Mouse (Mus musculus): ENCODE measurements around the gene Mtfr1l. TPM values are rescaled to one million over a fixed set of nuclear protein-coding genes. Genes with fewer than 3 reads are reported as not detected.
"Not testable (repeated sequence)": the region's sequence is repeated elsewhere in the genome, so short reads cannot be mapped to it uniquely, and the experiment has no call there.

Gene Mtfr1l
- polyA plus RNA-seq, 1 experiment: 37.4 TPM

GRCm38 (mm10) chr4:134501095-134501494 is 34.1 kb downstream of the Mtfr1l start:
- Histone ChIP-seq H3K27ac (ENCODE audit: insufficient read depth, low read length) (no peak overlapping the region), H3K36me3 (ENCODE audit: control insufficient read depth, insufficient read depth, low read length) (no peaks in the 10 kb centered on the region), H3K27me3 (ENCODE audit: control insufficient read depth, insufficient read depth, low read length) (no peaks in the 10 kb centered on the region), H3K4me1 (ENCODE audit: control insufficient read depth, insufficient read depth, insufficient read length) (peaks cover 4% of the 10 kb centered on the region; the same call in 1 of the 2 replicates), H3K4me3 (ENCODE audit: extremely low read depth, insufficient read depth, insufficient read length) (no peak overlapping the region)
- no peak for DNase-seq (ENCODE audit: low read depth in 1 of 2, low spot score in 2 of 2)
- WGBS: 94% methylated on average over 6 of the region's 6 CpGs
- no peak for TF ChIP-seq CTCF (IDR thresholded peaks at IDR 0.05; ENCODE audit: extremely low read depth, insufficient read depth, insufficient read length, insufficient replicate concordance)
- no peak for TF ChIP-seq POLR2A (IDR thresholded peaks at IDR 0.05; ENCODE audit: low read depth, low read length)

- not testable (repeated sequence) for H3K4me3 ChIP-seq (ENCODE audit: extremely low read depth, insufficient read depth, insufficient read length); DNase-seq (ENCODE audit: low read depth in 1 of 2, low spot score in 2 of 2); H3K27ac ChIP-seq (ENCODE audit: insufficient read depth, low read length); H3K27me3 ChIP-seq (ENCODE audit: control insufficient read depth, insufficient read depth, low read length); H3K36me3 ChIP-seq (ENCODE audit: control insufficient read depth, insufficient read depth, low read length)
- H3K4me1 ChIP-seq (ENCODE audit: control insufficient read depth, insufficient read depth, insufficient read length): peaks cover 17% of the 10 kb centered on the region; the same call in 1 of the 2 replicates
- 58% methylated on average over 6 of the region's 6 CpGs for WGBS
These were observed 36.2 kb downstream of the Mtfr1l start for GRCm38 (mm10) chr4:134498983-134499382.

- Histone ChIP-seq H3K4me1 (ENCODE audit: control insufficient read depth, insufficient read depth, insufficient read length) (peaks cover 17% of the 10 kb centered on the region; the same call in 1 of the 2 replicates), H3K27me3 (ENCODE audit: control insufficient read depth, insufficient read depth, low read length) (no peaks in the 10 kb centered on the region), H3K4me3 (ENCODE audit: extremely low read depth, insufficient read depth, insufficient read length) (no peak overlapping the region), H3K36me3 (ENCODE audit: control insufficient read depth, insufficient read depth, low read length) (no peaks in the 10 kb centered on the region), H3K27ac (ENCODE audit: insufficient read depth, low read length) (no peak overlapping the region)
- no peak for TF ChIP-seq POLR2A (IDR thresholded peaks at IDR 0.05; ENCODE audit: low read depth, low read length)
- TF ChIP-seq CTCF (IDR thresholded peaks at IDR 0.05; ENCODE audit: extremely low read depth, insufficient read depth, insufficient read length, insufficient replicate concordance): no peak
- no peak for DNase-seq (ENCODE audit: low read depth in 1 of 2, low spot score in 2 of 2)
- 78% methylated on average over 12 of the region's 12 CpGs for WGBS
These were observed 37.0 kb downstream of the Mtfr1l start for GRCm38 (mm10) chr4:134497986-134498731.

GRCm38 (mm10) chr4:134497223-134497622 is 38.0 kb downstream of the Mtfr1l start:
- no peak for DNase-seq (ENCODE audit: low read depth in 1 of 2, low spot score in 2 of 2)
- no peaks in the 10 kb centered on the region for H3K27me3 ChIP-seq (ENCODE audit: control insufficient read depth, insufficient read depth, low read length)
- H3K4me3 ChIP-seq (ENCODE audit: extremely low read depth, insufficient read depth, insufficient read length): peak overlapping the region; percentile 62
- no peak for TF ChIP-seq POLR2A (IDR thresholded peaks at IDR 0.05; ENCODE audit: low read depth, low read length)
- no peak for TF ChIP-seq CTCF (IDR thresholded peaks at IDR 0.05; ENCODE audit: extremely low read depth, insufficient read depth, insufficient read length, insufficient replicate concordance)
- 11% methylated on average over 6 of the region's 6 CpGs for WGBS
- peak overlapping the region; percentile 84 for H3K27ac ChIP-seq (ENCODE audit: insufficient read depth, low read length)
- no peaks in the 10 kb centered on the region for H3K36me3 ChIP-seq (ENCODE audit: control insufficient read depth, insufficient read depth, low read length)
- peaks cover 17% of the 10 kb centered on the region; the same call in 1 of the 2 replicates for H3K4me1 ChIP-seq (ENCODE audit: control insufficient read depth, insufficient read depth, insufficient read length)

DNA sequence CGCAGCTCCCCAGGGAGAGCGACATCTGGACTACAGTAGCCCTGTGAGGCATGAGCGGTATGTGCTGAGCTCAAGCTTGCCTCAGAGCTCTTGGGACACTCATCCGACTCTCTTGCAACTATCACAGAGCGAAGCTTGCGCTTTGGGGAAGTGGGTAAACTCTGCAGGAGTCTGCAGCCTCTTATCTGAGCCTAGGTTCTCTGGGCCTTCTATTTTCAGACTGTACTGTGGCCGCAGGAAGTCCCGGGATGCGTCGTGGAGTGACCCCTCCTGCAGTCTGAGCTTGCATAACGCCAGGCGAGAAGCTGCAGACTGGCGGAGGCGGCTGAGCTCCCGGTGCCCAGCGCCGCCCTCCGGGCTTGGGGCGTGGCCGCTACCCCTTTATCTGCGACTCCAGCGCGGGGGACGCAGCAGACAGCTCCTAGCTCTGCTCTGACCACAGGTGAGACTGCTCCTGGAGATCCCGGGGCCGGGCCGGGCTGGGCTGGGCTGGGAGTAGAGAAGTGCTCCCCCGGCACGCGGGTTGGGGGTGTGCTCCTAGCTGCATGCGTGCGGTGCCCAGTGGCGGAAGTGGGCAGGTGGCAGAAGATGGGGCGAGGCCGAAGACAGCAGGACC is 38.5 kb downstream of the Mtfr1l start, which contains the start of gene Paqr7:
Gene Paqr7 (plus strand): TSS at position 103 of the 616 bp plus-strand sequence.
- H3K36me3 ChIP-seq (ENCODE audit: control insufficient read depth, insufficient read depth, low read length): no peaks in the 10 kb centered on the region
- peak in 1 of 2 experiments; percentile 54 for DNase-seq (ENCODE audit: low read depth in 1 of 2, low spot score in 2 of 2)
- H3K4me1 ChIP-seq (ENCODE audit: control insufficient read depth, insufficient read depth, insufficient read length): peaks cover 17% of the 10 kb centered on the region; the same call in 1 of the 2 replicates
- TF ChIP-seq POLR2A (IDR thresholded peaks at IDR 0.05; ENCODE audit: low read depth, low read length) (no peak; the same call in 1 of the 2 replicates), CTCF (IDR thresholded peaks at IDR 0.05; ENCODE audit: extremely low read depth, insufficient read depth, insufficient read length, insufficient replicate concordance) (no peak)
- 2% methylated on average over 35 of the region's 35 CpGs for WGBS
- H3K4me3 ChIP-seq (ENCODE audit: extremely low read depth, insufficient read depth, insufficient read length): peak within 1 kb of the TSS; percentile 62
- H3K27ac ChIP-seq (ENCODE audit: insufficient read depth, low read length): peak within 1 kb of the TSS; percentile 84
- H3K27me3 ChIP-seq (ENCODE audit: control insufficient read depth, insufficient read depth, low read length): no peaks in the 10 kb centered on the region

GRCm38 (mm10) chr4:134495546-134495923 is 39.7 kb downstream of the Mtfr1l start:
- Histone ChIP-seq H3K36me3 (ENCODE audit: control insufficient read depth, insufficient read depth, low read length) (no peaks in the 10 kb centered on the region), H3K4me3 (ENCODE audit: extremely low read depth, insufficient read depth, insufficient read length) (no peak overlapping the region), H3K4me1 (ENCODE audit: control insufficient read depth, insufficient read depth, insufficient read length) (peaks cover 17% of the 10 kb centered on the region; the same call in 1 of the 2 replicates), H3K27me3 (ENCODE audit: control insufficient read depth, insufficient read depth, low read length) (no peaks in the 10 kb centered on the region), H3K27ac (ENCODE audit: insufficient read depth, low read length) (peak overlapping the region; percentile 84)
- no peak for DNase-seq (ENCODE audit: low read depth in 1 of 2, low spot score in 2 of 2)
- TF ChIP-seq CTCF (IDR thresholded peaks at IDR 0.05; ENCODE audit: extremely low read depth, insufficient read depth, insufficient read length, insufficient replicate concordance) (no peak), POLR2A (IDR thresholded peaks at IDR 0.05; ENCODE audit: low read depth, low read length) (no peak)
- WGBS: 42% methylated on average over 5 of the region's 5 CpGs
